Mouse (Mus musculus) megakaryocyte, embryonic 14.5 days (primary cell): Measurements from ENCODE around the gene Axin1.

Experiments used
- FLI1 ChIP-seq: IDR thresholded peaks from 2 replicates; pipeline ENCODE4 v1.6.1; 2012; ENCODE audit warnings: low read length, inconsistent platforms, mixed read lengths
- GATA1 ChIP-seq: IDR thresholded peaks from 3 replicates; pipeline ENCODE4 v1.6.1; 2012; ENCODE audit warnings: mixed read lengths, low read length, inconsistent platforms, borderline replicate concordance

GRCm38 (mm10) chr17:26221508-26221907 is 83.0 kb downstream of the Axin1 start:
- TF ChIP-seq GATA1 (no peak), FLI1 (no peak)
